In the genomic region with DNA sequence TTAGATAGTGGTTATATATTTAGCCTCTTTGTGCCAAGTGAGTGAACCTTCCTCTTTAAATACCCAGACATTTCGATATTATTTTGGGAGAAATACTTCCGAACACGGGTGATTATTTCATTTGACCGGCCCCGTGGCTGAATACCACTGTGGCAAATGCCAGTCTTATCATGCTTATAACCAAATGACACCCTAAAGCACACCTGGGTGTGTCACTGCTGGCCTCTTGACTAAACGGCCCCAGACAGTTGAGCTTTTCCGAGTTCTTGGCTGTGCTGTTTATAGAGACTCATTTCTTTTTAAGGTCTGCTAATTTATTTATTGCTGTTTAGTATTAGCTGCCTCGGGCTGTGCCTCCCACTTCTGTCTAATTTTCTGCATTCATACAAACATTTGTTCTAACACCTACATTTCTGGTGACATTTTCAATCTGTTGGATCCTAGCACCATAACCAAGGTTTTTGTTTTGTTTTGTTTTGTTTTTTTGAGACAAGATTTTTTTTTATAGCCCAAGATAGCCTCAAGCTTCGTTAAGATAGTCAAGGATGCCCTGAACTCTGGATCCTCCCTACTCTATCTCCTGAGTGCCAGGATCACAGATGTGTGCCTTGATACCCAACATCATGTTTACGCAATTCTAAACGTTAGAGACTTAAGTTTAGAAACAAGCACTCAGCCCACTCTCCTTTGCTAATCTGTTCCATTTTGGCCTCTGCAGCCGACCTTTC, we compare ENCODE assay signal across 1 mouse cellular context.
TF ChIP-seq lines count a peak whose summit lies in the region.

No protein-coding gene starts in this region.

TF ChIP-seq in MEL, 35 proteins besides CTCF, POLR2A, EP300 and RAD21 (continued from another document):
- TF ChIP-seq SIN3A (IDR thresholded peaks at IDR 0.05; ENCODE audit: low read length) (peak; percentile 15; the same call in 1 of the 2 replicates), GATA1 (IDR thresholded peaks at IDR 0.05; ENCODE audit: low read depth, low read length) (no peak), E2F4 (IDR thresholded peaks at IDR 0.05; ENCODE audit: borderline replicate concordance, low read depth, low read length) (no peak), POLR2AphosphoS2 (IDR thresholded peaks at IDR 0.05; ENCODE audit: low read length) (no peak), HCFC1 (IDR thresholded peaks at IDR 0.05; ENCODE audit: low read depth, low read length) (no peak), USF2 (IDR thresholded peaks at IDR 0.05; ENCODE audit: borderline replicate concordance in 1 of 2, insufficient read depth in 1 of 2, low read depth in 1 of 2, low read length in 2 of 2) (no peak), MAX (IDR thresholded peaks at IDR 0.05; ENCODE audit: low read length) (no peak), ZMIZ1 (IDR thresholded peaks at IDR 0.05; ENCODE audit: low read depth, low read length) (no peak), KAT2A (conservative IDR thresholded peaks at IDR 0.05; ENCODE audit: low read depth, low read length) (no peak), UBTF (IDR thresholded peaks at IDR 0.05; ENCODE audit: borderline replicate concordance, insufficient read depth, low read depth, low read length) (no peak), TBP (IDR thresholded peaks at IDR 0.05; ENCODE audit: low read depth, low read length) (no peak), MEF2A (IDR thresholded peaks at IDR 0.05; ENCODE audit: extremely low read depth, insufficient replicate concordance, low read depth, low read length, poor library complexity, severe bottlenecking) (no peak), MAFK (IDR thresholded peaks at IDR 0.05; ENCODE audit: borderline replicate concordance, low read depth, low read length) (no peak), MYC (IDR thresholded peaks at IDR 0.05; ENCODE audit: low read depth, low read length) (peak; percentile 11; the same call in 1 of the 2 replicates), GABPA (IDR thresholded peaks at IDR 0.05; ENCODE audit: low read depth, low read length) (no peak), JUND (IDR thresholded peaks at IDR 0.05; ENCODE audit: low read depth, low read length) (no peak), MXI1 (IDR thresholded peaks at IDR 0.05; ENCODE audit: low read depth, low read length) (no peak), MYB (IDR thresholded peaks at IDR 0.05; ENCODE audit: low read depth, low read length) (no peak), ZKSCAN1 (IDR thresholded peaks at IDR 0.05; ENCODE audit: low read depth, low read length) (no peak)
